Mouse (Mus musculus): ENCODE measurements around the gene Cited2. TPM values are rescaled to one million over a fixed set of nuclear protein-coding genes. Genes with fewer than 3 reads are reported as not detected.

Gene Cited2
- total RNA-seq (2021) = 10 to 100 TPM; 30.4 to 36.4 TPM

GRCm38 (mm10) chr10:17722653-17723410, at the start of gene Cited2:
TSS of gene Cited2 (plus strand) at chr10:17723218.
- peak; percentile 96 for DNase-seq (ENCODE audit: extremely low spot score in 1 of 2, low spot score in 2 of 2)
- intact Hi-C loops (cut with DNase I) = loop anchor here (5.0 to 10.0 kb wide), 4 partner anchors 508 to 1088 kb away; no protein-coding TSS in a partner anchor

GRCm38 (mm10) chr10:17674454-17674853, 48.6 kb upstream of the Cited2 start:
- no peak for DNase-seq (ENCODE audit: extremely low spot score in 1 of 2, low spot score in 2 of 2)
- intact Hi-C loops (cut with DNase I) = no loop called here

DNA sequence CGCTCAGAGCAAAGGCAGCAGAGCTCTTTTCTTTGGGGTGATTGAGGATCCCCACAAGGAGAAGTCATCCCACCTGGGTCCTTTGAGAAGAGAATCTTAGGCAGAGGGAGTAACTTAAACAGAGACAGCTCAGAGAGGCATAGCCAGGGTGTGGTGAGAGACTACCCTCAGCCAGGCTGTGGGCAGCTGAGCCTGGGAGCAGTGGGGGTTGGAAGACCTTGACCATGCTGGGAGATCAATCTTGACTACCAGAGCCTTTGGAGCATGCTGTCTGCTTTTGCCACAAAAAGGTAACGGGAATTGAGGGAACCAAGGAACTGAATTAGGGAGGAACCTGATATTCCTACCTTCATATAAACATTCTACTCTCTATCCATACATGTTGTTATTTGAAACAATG, 48.1 kb upstream of the Cited2 start:
- intact Hi-C loops (cut with DNase I) = no loop called here
- DNase-seq (ENCODE audit: extremely low spot score in 1 of 2, low spot score in 2 of 2) = no peak

DNA sequence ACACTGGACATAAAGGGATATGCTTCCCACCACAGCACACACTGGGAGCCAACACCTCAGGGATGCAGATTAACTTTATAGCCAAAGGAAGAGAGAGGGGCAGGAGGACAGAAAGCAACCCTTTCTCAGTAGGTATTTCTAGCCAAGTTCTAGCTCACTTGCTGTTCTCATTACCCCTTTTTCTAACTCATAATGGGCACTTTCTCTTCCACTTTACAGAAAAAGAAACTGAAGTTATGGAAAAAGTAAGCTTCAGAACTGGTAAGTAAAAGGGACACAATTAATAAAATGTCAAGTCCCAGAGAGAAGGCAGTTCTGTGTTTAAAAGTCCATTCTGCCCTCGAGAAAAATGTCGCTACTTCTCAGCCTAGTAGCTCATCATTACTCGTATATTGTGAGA, 46.6 kb upstream of the Cited2 start:
- DNase-seq (ENCODE audit: extremely low spot score in 1 of 2, low spot score in 2 of 2) = no peak
- intact Hi-C loops (cut with DNase I) = no loop called here

DNA sequence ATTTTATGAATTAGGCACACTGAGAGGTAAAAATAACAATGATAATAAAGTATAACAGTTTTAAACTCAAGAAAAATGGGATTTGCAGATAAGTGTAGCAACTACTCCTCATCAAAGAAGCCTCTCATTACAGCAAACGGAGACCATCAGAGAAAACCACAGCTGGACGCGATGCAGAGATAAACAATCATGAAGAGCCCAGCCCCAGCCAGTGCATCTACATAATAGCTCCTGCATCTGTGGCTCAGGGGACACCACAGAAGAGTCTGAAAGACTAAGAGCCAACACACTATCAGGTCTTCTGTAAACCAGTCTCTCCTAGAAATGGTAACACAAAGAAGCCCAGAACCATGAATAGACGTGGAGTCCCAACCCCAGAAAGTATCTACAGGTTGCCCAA, 45.7 kb upstream of the Cited2 start:
- intact Hi-C loops (cut with DNase I) = no loop called here
- DNase-seq (ENCODE audit: extremely low spot score in 1 of 2, low spot score in 2 of 2) = no peak

GRCm38 (mm10) chr10:17680432-17681382, 42.3 kb upstream of the Cited2 start:
- intact Hi-C loops (cut with DNase I) = no loop called here
- no peak for DNase-seq (ENCODE audit: extremely low spot score in 1 of 2, low spot score in 2 of 2)

DNA sequence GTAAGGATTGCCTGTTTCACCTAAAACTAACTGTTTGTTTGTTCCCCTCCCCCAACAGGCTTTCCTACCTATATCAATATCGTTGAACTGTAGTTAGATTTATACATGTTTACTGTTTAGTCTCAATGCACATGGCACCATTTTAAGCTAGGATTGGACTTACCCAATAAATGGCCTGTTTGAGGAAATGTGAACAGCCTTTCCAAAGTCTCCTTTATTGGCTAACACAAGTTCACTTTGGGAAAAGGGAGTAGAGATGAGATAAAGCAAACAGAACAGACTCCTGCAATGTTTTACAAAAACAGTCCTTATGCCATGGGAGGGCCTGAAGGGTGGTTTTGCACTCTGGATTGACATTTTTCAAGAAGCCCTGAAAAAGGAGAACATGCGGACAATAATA, 41.6 kb upstream of the Cited2 start:
- intact Hi-C loops (cut with DNase I) = no loop called here
- DNase-seq (ENCODE audit: extremely low spot score in 1 of 2, low spot score in 2 of 2) = no peak

DNA sequence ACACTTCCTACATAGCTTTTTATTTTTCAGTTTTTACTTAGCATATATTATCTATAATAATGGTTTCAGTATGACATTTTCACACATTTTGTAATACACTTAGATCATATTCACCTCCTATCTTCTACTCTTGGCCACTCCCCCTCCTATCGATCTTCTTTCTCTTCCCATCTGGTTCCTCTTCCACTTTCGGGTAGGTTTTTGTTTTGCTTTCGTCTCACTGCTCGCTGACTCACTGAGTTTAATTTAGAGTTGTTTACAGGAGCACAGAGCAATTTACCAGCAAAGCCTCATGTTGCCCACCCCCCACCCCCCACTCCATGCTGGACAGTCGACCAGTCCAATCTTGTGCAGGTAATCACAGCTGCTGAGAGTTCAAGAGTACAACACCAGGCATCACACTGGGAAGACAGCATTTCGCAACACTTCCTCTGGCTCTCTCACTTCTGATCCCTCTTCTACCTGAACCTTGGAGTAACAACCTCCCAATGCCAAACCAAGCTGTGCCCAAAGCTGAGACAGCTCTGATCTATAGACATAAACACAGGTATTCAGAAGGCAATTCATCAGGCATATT, 39.1 kb upstream of the Cited2 start:
- DNase-seq (ENCODE audit: extremely low spot score in 1 of 2, low spot score in 2 of 2) = no peak
- intact Hi-C loops (cut with DNase I) = no loop called here

GRCm38 (mm10) chr10:17689806-17690205, 33.2 kb upstream of the Cited2 start:
- no peak for DNase-seq (ENCODE audit: extremely low spot score in 1 of 2, low spot score in 2 of 2)
- intact Hi-C loops (cut with DNase I) = no loop called here

- intact Hi-C loops (cut with DNase I) = no loop called here
- no peak for DNase-seq (ENCODE audit: extremely low spot score in 1 of 2, low spot score in 2 of 2)
Measured at GRCm38 (mm10) chr10:17691709-17692108, 31.3 kb upstream of the Cited2 start.

- intact Hi-C loops (cut with DNase I) = no loop called here
Measured at GRCm38 (mm10) chr10:17695801-17696200, 27.2 kb upstream of the Cited2 start.

DNA sequence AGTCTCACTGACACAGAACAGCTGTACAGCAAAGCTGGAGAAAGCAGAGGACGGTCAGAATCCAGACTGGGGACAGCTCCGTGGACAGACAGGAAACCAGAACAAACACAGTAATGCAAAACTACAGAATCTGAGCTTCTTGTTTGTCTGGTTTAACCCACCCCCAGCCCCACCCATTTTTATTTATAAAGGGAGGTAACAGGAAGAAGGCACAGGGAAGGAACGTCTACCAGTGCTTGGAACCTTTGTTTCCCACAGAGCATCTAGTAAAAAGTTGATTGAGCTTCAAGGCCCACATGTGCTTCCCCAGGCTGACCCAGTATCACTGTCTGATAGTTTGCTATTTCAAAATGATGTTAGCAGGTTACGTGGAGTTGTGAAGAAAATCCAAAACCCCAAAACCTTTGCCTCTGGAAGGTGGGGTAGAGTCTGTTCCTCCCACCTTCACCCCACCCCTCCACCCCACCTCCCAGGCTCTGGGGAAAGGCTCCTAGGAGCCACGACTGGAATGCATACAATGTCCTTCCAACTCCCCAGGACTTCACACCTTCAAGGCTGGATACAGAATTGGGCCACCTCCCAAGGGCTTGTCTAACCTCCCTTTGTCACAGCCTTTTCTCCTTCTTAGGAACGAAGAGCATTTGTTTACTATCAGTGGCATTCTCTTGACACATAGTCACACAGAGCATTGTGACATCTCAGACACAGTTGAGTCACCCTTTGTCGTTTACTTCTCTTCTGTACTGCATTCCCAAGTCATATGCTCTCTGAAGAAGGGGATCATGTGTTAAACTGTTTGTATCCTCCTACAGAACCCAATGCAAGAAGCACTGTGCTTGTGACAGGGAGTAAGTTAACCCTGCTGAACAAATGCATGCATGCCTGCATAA, 25.4 kb upstream of the Cited2 start:
- no peak for DNase-seq (ENCODE audit: extremely low spot score in 1 of 2, low spot score in 2 of 2)
- intact Hi-C loops (cut with DNase I) = no loop called here

More at GRCm38 (mm10) chr10:17695801-17696200, 27.2 kb upstream of the Cited2 start:
- no peak for DNase-seq (ENCODE audit: extremely low spot score in 1 of 2, low spot score in 2 of 2)

GRCm38 (mm10) chr10:17705466-17705973, 17.5 kb upstream of the Cited2 start:
- intact Hi-C loops (cut with DNase I) = no loop called here
- DNase-seq (ENCODE audit: extremely low spot score in 1 of 2, low spot score in 2 of 2) = no peak

- intact Hi-C loops (cut with DNase I) = no loop called here
Measured at GRCm38 (mm10) chr10:17710753-17711152, 12.3 kb upstream of the Cited2 start.

DNA sequence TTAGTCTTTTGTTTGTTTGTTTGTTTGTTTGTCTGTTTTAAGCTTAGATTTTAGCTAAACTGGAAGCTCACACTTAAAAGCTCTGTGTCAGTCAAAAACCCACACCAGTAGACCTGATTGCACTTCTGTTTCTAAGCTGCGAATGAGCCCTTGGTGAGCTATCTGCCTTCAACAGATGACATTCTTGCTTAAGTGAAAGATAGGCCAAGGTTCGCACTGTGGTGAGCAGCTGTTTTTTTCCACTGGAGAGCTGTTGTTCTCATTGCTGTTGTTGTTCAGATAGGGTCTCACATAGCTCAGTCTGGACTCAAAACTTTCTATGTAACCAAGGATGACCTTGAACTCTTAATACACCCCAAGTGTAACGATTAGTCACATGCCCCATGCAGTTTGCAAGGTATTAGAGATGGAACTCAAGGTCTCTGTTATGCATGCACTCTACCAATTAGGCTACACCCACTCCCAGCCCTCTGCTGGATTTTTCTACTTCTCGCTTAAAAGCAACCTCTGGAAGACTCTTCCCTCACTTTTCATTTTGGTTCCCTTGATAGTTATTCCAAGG, 3.9 kb upstream of the Cited2 start:
- no peak for DNase-seq (ENCODE audit: extremely low spot score in 1 of 2, low spot score in 2 of 2)
- intact Hi-C loops (cut with DNase I) = no loop called here

More at GRCm38 (mm10) chr10:17710753-17711152, 12.3 kb upstream of the Cited2 start:
- DNase-seq (ENCODE audit: extremely low spot score in 1 of 2, low spot score in 2 of 2) = no peak

DNA sequence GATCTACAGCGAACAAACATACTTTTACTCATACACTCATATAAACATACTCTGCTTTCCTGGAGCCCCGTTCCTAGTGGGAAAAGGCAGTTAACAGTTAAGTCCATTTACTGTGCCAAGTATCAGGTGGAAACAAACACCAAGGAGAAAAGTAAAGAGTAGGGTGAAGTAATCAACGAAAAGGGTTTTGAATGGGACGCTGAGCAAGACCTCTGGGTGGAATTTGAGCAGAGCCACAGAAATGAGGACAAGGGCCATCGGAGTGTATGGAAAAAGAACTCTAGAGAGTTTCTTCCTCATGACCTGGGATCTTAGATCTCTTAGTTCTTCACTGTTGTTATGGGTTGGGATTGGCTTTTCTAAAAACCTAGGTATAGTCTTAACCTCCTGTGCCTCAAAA, 3.4 kb upstream of the Cited2 start:
- no peak for DNase-seq (ENCODE audit: extremely low spot score in 1 of 2, low spot score in 2 of 2)
- intact Hi-C loops (cut with DNase I) = loop anchor here (5.0 to 10.0 kb wide), 4 partner anchors 505 to 1085 kb away; no protein-coding TSS in a partner anchor

DNA sequence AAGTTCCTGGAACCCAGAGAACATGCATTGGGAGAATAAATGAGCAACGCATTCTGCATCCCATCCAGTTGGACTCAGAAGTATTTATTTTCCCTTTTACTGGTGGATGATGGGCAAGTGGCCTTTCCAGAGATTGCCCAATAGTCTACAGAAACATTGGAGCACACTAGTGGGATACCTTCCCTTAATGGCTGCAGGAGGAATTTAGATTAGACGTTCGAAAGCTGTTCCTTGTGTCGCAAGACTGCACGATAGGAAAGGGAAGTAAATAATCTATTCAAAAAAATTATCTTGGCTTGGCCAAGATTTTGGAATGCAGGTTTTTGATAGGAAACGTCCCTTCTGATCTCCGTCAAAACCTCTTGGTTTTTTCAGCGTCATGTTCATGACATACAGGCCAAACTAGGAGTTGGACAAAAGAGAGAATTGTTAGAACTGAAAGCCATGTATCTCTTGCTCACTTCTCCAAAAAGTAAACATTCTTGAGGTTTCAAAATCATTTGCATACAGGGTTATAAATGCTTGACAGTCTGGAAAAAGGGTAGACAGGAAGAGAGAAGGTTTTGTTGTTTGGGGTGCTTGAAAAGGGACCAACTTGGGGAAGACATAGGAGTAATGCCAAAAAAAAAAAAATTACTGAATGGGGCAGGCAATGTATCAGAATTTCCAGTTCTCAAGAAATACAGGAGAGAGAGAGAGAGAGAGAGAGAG, 2.0 kb upstream of the Cited2 start:
- no peak for DNase-seq (ENCODE audit: extremely low spot score in 1 of 2, low spot score in 2 of 2)
- intact Hi-C loops (cut with DNase I) = loop anchor here (5.0 to 10.0 kb wide), 4 partner anchors 506 to 1086 kb away; no protein-coding TSS in a partner anchor

Data from left cerebral cortex, postnatal 10 days (tissue).